Mouse (Mus musculus) ES-E14 (cell line): Measurements from ENCODE around the gene Fosb. TPM values are rescaled to one million over a fixed set of nuclear protein-coding genes. Genes with fewer than 3 reads are reported as not detected.
A peak's percentile ranks its signal among the peaks of the same experiment; 100 is the strongest.

Experiments
- DNase-seq: peaks from one replicate; pipeline ENCODE4 v3.0.0-alpha.2; 2013; ENCODE audit warnings: low read depth, low spot score
- H3K27ac ChIP-seq: 2 replicates; pipeline ENCODE4 v1.5.1; 2012; ENCODE audit warnings: low read depth, mild to moderate bottlenecking, low read length, moderate library complexity, mixed read lengths; ENCODE audit not compliant: poor library complexity, insufficient read depth, severe bottlenecking
- H3K36me3 ChIP-seq: 2 replicates; pipeline ENCODE4 v1.6.1; 2012; ENCODE audit warnings: mild to moderate bottlenecking, low read length, moderate library complexity, mixed read lengths; ENCODE audit not compliant: control insufficient read depth, poor library complexity, insufficient read depth, severe bottlenecking
- H3K4me1 ChIP-seq, 2 experiments: fragments of 150-350 bp in 1 of 2; sonication (generic) in 1 of 2; 2 replicates each; pipeline ENCODE4 v1.6.1; 2012; ENCODE audit warnings: low read length in 2 of 2, mild to moderate bottlenecking in 1 of 2, mixed read lengths in 1 of 2; ENCODE audit not compliant: control insufficient read depth in 2 of 2, insufficient read depth in 2 of 2, poor library complexity in 1 of 2
- H3K4me3 ChIP-seq, 2 experiments: fragments of 150-350 bp in 1 of 2; sonication (generic) in 1 of 2; 2 replicates each; pipeline ENCODE4 v1.5.1; 2012; ENCODE audit warnings: low read length in 2 of 2, low read depth in 1 of 2, mild to moderate bottlenecking in 1 of 2, mixed read lengths in 1 of 2; ENCODE audit not compliant: insufficient read depth in 1 of 2, poor library complexity in 1 of 2, severe bottlenecking in 1 of 2
- H3K9ac ChIP-seq: 2 replicates; pipeline ENCODE4 v1.6.1; 2012; ENCODE audit warnings: low read depth, mild to moderate bottlenecking, low read length, mixed read lengths; ENCODE audit not compliant: poor library complexity, insufficient read depth, severe bottlenecking
- H3K9me3 ChIP-seq: fragments of 150-350 bp; sonication (generic); 2 replicates; pipeline ENCODE4 v1.6.1; 2012; ENCODE audit warnings: low read depth, mild to moderate bottlenecking, low read length; ENCODE audit not compliant: control insufficient read depth, insufficient read depth
- CHD2 ChIP-seq: IDR thresholded peaks from 2 replicates; pipeline ENCODE4 v1.6.1; 2014; ENCODE audit warnings: mild to moderate bottlenecking, low read depth, low read length, inconsistent platforms
- HCFC1 ChIP-seq: IDR thresholded peaks from 2 replicates; pipeline ENCODE4 v1.6.1; 2012; ENCODE audit warnings: low read length, inconsistent platforms, borderline replicate concordance; ENCODE audit not compliant: insufficient read depth
- MAFK ChIP-seq: IDR thresholded peaks from 2 replicates; pipeline ENCODE4 v1.6.1; 2014; ENCODE audit warnings: mild to moderate bottlenecking, low read depth, low read length, inconsistent platforms; ENCODE audit not compliant: insufficient read depth
- ZC3H11A ChIP-seq: IDR thresholded peaks from 2 replicates; pipeline ENCODE4 v1.6.1; 2012; ENCODE audit warnings: low read depth, mild to moderate bottlenecking, inconsistent platforms, low read length, borderline replicate concordance
- ZNF384 ChIP-seq: IDR thresholded peaks from 2 replicates; pipeline ENCODE4 v1.6.1; 2012; ENCODE audit warnings: low read depth, low read length, inconsistent platforms
- in situ Hi-C, 2 experiments: fragments of 600-800 bp; cut with MboI; formaldehyde crosslinking; loops; one replicate each; pipeline ENCODE4 v1.15.1; 2025; ENCODE audit warnings: low sequenced_read_pairs in 2 of 2, inconsistent platforms in 1 of 2; ENCODE audit not compliant: unreplicated experiment in 2 of 2
- total RNA-seq: library from RNA; depleted of rRNA; stranded (reverse); fragments of 300-350 nt; gene quantifications from 2 replicates; pipeline ENCODE4 v1.2.3, GENCODE M21; 2012

The Fosb gene
- total RNA-seq, 1 experiment, result 5.8 TPM

- Histone ChIP-seq H3K9ac (peak within 1 kb of the TSS; percentile 76), H3K36me3 (no peaks in the 10 kb centered on the region), H3K4me1 (peaks cover 0 to 6% of the 10 kb centered on the region in 2 experiments; a peak in 1 of 4 replicates), H3K4me3 (peak within 1 kb of the TSS; percentile 75 to 81), H3K27ac (peak within 1 kb of the TSS; percentile 20; the same call in 1 of the 2 replicates), H3K9me3 (no peaks in the 10 kb centered on the region)
- TF ChIP-seq ZNF384 (no peak), HCFC1 (peak; percentile 31; the same call in 1 of the 2 replicates)
- no peak for DNase-seq
- in situ Hi-C loops, result loop anchor here in 1 of 2 experiments (5.0 kb wide), 1 partner anchor 97 kb away; no protein-coding TSS in a partner anchor
Observed at GRCm38 (mm10) chr7:19279581-19280114, 30.2 kb downstream of the Fosb start, which contains the start of gene Ppm1n. TSS of gene Ppm1n (minus strand) at chr7:19280064.

- peaks cover 0 to 6% of the 10 kb centered on the region in 2 experiments; a peak in 1 of 4 replicates for H3K4me1 ChIP-seq
- H3K4me3 ChIP-seq, result peak overlapping the region; percentile 75 to 81
- H3K36me3 ChIP-seq, result no peaks in the 10 kb centered on the region
- H3K9ac ChIP-seq, result peak overlapping the region; percentile 76
- H3K27ac ChIP-seq, result no peak overlapping the region
- no peaks in the 10 kb centered on the region for H3K9me3 ChIP-seq
- no peak for DNase-seq
- in situ Hi-C loops, result no loop called here
- TF ChIP-seq ZNF384, result no peak
- no peak for TF ChIP-seq MAFK
- TF ChIP-seq HCFC1, result no peak
- no peak for TF ChIP-seq CHD2
- no peak for TF ChIP-seq ZC3H11A
Observed at GRCm38 (mm10) chr7:19279052-19279451, 30.8 kb downstream of the Fosb start.

GRCm38 (mm10) chr7:19276253-19276652, 33.6 kb downstream of the Fosb start:
- Histone ChIP-seq H3K9me3 (no peaks in the 10 kb centered on the region), H3K4me3 (no peak overlapping the region), H3K36me3 (no peaks in the 10 kb centered on the region), H3K27ac (no peak overlapping the region), H3K9ac (no peak overlapping the region), H3K4me1 (peaks cover 0 to 5% of the 10 kb centered on the region in 2 experiments; a peak in 1 of 4 replicates)
- in situ Hi-C loops, result no loop called here
- DNase-seq, result no peak
- TF ChIP-seq CHD2, result no peak
- no peak for TF ChIP-seq MAFK
- TF ChIP-seq ZNF384, result no peak
- no peak for TF ChIP-seq ZC3H11A
- TF ChIP-seq HCFC1, result no peak

GRCm38 (mm10) chr7:19272173-19272764, 37.6 kb downstream of the Fosb start:
- Histone ChIP-seq H3K4me1 (peaks cover 7 to 9% of the 10 kb centered on the region in 2 experiments; a peak in 2 of 4 replicates), H3K36me3 (peaks cover 10% of the 10 kb centered on the region; the same call in 1 of the 2 replicates), H3K27ac (peak overlapping the region; percentile 100), H3K9me3 (no peaks in the 10 kb centered on the region), H3K4me3 (peak overlapping the region; percentile 86 to 98), H3K9ac (peak overlapping the region; percentile 98)
- peak; percentile 86 for DNase-seq
- 0 out of 2 replicates have a peak, but pooled peaks have one; percentile 28 for TF ChIP-seq HCFC1
- TF ChIP-seq ZC3H11A, result no peak
- TF ChIP-seq CHD2, result no peak
- TF ChIP-seq ZNF384, result no peak
- in situ Hi-C loops, result no loop called here
